Mouse (Mus musculus) B cell, adult 62 days (primary cell): ENCODE results near the gene Gm16253. TPM values are rescaled to one million over a fixed set of nuclear protein-coding genes. Genes with fewer than 3 reads are reported as not detected.

ENCODE experiments used
- total RNA-seq: library from RNA; stranded (reverse); gene quantifications from 4 replicates; pipeline ENCODE4 v1.2.4, GENCODE M21; 2023

Gene Gm16253
- not detected in 4 replicates for total RNA-seq

GRCm38 (mm10) chr3:96576690-96577541 is at the start of gene Gm16253:
Gene Gm16253, plus strand, starts transcription at chr3:96576984.

GRCm38 (mm10) chr3:96557694-96558093 is 19.1 kb upstream of the Gm16253 start, which contains the start of gene Txnip:
Gene Txnip, plus strand, starts transcription at chr3:96557957.

GRCm38 (mm10) chr3:96593790-96594560 is 17.2 kb downstream of the Gm16253 start, which contains the start of gene Polr3gl:
Gene Polr3gl, minus strand, starts transcription at chr3:96594181.

GRCm38 (mm10) chr3:96596228-96596707 is 19.5 kb downstream of the Gm16253 start, which contains the start of gene Ankrd34a:
Gene Ankrd34a, plus strand, starts transcription at chr3:96596636.

GRCm38 (mm10) chr3:96600639-96601250 is 24.0 kb downstream of the Gm16253 start, which contains the start of gene Lix1l:
Gene Lix1l, plus strand, starts transcription at chr3:96601149.

GRCm38 (mm10) chr3:96629729-96630600 is 53.2 kb downstream of the Gm16253 start, which contains the start of gene Rbm8a:
Gene Rbm8a, plus strand, starts transcription at chr3:96629933.

Other genes with a start within 250 kb of the Gm16253 start
- not detected in 4 replicates for gene BC107364, start 124.7 kb upstream of the Gm16253 start, total RNA-seq
- not detected in 4 replicates for gene Hfe2, start 51.8 kb upstream of the Gm16253 start, total RNA-seq
- gene Txnip, start 19.0 kb upstream of the Gm16253 start, total RNA-seq = 675 to 848 TPM (median 779 TPM) in 4 replicates
- gene Polr3gl, start 17.2 kb downstream of the Gm16253 start, total RNA-seq = 26.1 to 38.5 TPM (median 30.1 TPM) in 4 replicates
- gene Ankrd34a, start 19.7 kb downstream of the Gm16253 start, total RNA-seq = not detected in 4 replicates
- gene Lix1l, start 24.2 kb downstream of the Gm16253 start, total RNA-seq = 0.27 to 0.91 TPM (median 0.36 TPM) in 4 replicates
- gene Rbm8a, start 52.9 kb downstream of the Gm16253 start, total RNA-seq = 76.7 to 110 TPM (median 95.7 TPM) in 4 replicates
- gene Pex11b, start 58.4 kb downstream of the Gm16253 start, total RNA-seq = 19.4 to 26.2 TPM (median 23.9 TPM) in 4 replicates
- 0.16 TPM in 1 of 4 replicates, not detected in the others for gene Gm42957, start 58.5 kb downstream of the Gm16253 start, total RNA-seq
- 1.9 to 3.3 TPM (median 2.8 TPM) in 4 replicates for gene Itga10, start 68.6 kb downstream of the Gm16253 start, total RNA-seq
- 0.91 TPM in 1 of 4 replicates, not detected in the others for gene Ankrd35, start 93.1 kb downstream of the Gm16253 start, total RNA-seq
- gene Pias3, start 119.4 kb downstream of the Gm16253 start, total RNA-seq = 36.6 to 48.0 TPM (median 39.6 TPM) in 4 replicates
- gene Nudt17, start 131.6 kb downstream of the Gm16253 start, total RNA-seq = 0.46 to 0.54 TPM (median 0.53 TPM) in 3 of 4 replicates, not detected in the other
- gene Polr3c, start 150.6 kb downstream of the Gm16253 start, total RNA-seq = 47.6 to 55.2 TPM (median 53.7 TPM) in 4 replicates
- 49.3 to 55.1 TPM (median 52.3 TPM) in 4 replicates for gene Rnf115, start 150.7 kb downstream of the Gm16253 start, total RNA-seq